Mouse (Mus musculus): Measurements from ENCODE around the gene Nupr1. TPM values are rescaled to one million over a fixed set of nuclear protein-coding genes. Genes with fewer than 3 reads are reported as not detected.

Gene Nupr1
- total RNA-seq, 2 experiments from 2014 or later: 7.5 to 8.8 TPM

DNA sequence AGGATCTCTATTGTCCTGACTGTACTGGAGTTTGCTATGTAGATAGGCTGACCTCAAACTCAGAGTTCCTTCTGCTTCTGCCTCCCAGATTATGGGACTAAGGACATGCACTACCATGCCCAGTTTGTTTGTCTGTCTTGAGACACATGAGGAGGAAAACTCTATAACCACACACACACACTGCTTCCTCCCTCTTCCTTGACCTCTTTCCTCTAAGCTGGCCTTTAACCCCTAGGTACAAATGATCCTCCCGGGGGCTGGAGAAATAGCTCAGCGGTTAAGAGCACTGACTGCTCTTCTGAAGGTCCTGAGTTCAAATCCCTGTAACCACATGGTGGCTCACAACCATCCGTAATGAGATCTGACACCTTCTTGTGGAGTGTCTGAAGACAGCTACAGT, 13.7 kb upstream of the Nupr1 start:
- no peak for DNase-seq (ENCODE audit: low spot score)

GRCm38 (mm10) chr7:126643244-126643617, 12.6 kb upstream of the Nupr1 start:
- DNase-seq (ENCODE audit: low spot score): peak; percentile 44

GRCm38 (mm10) chr7:126642545-126643243, 12.0 kb upstream of the Nupr1 start:
- DNase-seq (ENCODE audit: low spot score): no peak

GRCm38 (mm10) chr7:126636733-126637520, 6.3 kb upstream of the Nupr1 start:
- DNase-seq (ENCODE audit: low spot score): peak; percentile 50

DNA sequence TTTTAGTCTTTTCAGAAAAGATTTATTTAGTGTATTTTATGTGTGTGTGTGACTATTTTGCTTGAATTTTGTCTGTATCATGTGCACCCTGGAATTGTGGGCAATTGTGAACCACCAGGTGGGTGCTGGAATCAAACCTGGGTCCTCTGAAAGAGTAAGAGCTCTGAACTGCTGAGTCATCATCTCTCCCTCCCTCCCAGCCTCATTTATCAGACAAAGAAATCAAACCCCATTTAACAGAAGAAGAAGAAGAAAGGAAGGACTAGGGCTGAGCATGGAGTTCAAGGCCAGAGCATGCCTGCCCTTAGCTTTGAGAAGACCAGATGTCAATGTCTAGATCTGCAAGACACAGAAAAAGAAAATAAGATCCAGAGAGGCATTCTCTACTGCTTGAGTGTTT, 4.7 kb upstream of the Nupr1 start:
- no peak for DNase-seq (ENCODE audit: low spot score)

GRCm38 (mm10) chr7:126632478-126632877, 1.8 kb upstream of the Nupr1 start:
- no peak for DNase-seq (ENCODE audit: low spot score)

GRCm38 (mm10) chr7:126629915-126630314, 746 bp downstream of the Nupr1 start:
- DNase-seq (ENCODE audit: low spot score): no peak

- no peak for DNase-seq (ENCODE audit: low spot score)
These were observed 2.5 kb downstream of the Nupr1 start for GRCm38 (mm10) chr7:126628111-126628510.

DNA sequence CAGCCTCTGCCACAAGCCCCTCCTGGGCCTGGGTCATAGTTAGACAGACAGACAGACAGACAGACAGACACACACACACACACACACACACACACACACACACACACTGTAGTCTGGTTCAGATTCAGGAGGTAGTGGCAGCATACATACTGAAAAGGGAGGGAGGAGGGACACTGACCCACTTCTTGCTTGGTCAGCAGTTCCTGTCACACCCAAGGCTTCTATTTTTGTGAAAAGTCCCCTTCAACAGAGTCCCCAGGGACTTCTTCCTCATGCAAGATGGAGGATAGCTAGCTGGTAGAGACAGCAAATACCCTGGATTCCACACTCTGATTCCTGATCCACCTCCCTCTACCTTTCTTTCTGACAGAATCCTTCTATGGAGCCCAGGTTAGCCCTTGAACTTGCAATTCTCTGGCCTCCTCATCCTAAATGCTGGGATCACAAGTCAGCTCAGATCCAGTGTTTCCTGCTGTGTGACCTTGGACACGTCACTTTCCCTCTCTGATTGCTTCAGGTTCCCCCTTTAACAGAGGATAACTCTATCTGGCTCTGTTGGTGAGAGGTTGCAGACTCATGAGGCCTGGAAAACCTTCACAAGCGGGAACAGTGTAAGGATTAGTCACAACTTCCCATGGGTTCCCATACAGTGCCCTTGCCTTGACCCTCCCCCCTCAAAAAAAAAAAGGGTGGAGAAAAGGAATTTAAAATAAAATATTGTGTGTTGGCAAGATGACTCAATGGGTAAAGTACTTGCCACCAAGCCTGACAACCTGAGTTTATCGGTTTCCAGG, 4.7 kb downstream of the Nupr1 start:
- no peak for DNase-seq (ENCODE audit: low spot score)

GRCm38 (mm10) chr7:126625369-126625768, 5.3 kb downstream of the Nupr1 start:
- DNase-seq (ENCODE audit: low spot score): peak; percentile 92

DNA sequence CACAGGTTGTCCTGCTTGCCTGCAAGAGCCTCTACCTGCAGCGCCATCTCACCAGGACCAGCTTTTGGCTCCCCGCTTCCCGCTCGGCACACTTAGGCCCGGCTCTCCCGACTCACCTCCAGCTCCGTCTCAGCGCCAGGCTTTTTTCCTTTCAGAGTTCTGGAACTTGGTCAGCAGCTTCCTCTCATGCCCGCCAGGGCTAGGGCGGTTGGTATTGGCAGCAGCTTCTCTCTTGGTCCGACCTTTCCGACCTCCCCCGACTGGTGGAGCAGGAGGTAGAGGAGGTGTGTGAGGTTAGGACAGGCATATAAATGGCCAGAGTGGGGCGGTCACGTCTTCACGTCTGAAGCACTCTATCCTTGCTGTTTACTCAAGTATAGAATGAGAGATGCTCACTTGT, 5.9 kb downstream of the Nupr1 start:
- peak; percentile 20 for DNase-seq (ENCODE audit: low spot score)

DNA sequence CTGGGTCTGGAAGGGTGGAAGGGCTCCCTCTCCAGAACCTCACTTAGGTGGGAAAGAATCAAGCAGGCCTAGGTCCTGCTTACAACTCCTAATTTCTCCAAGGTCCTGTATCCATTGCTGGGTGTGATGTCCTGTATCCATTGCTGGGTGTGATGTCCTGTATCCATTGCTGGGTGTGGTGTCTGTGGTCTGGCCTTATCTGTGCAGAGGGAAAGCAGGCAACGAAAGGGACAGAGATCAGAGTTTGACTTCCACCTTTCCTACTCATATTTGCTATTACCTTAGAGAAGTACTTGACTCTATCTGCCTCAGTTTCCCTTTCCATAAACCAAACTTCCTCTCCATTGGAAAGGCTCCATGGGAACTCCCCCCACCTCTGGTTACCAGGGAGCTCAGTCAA, 7.3 kb downstream of the Nupr1 start:
- DNase-seq (ENCODE audit: low spot score): no peak

- peak; percentile 16 for DNase-seq (ENCODE audit: low spot score)
These were observed 9.0 kb downstream of the Nupr1 start for GRCm38 (mm10) chr7:126621452-126622359.

GRCm38 (mm10) chr7:126619559-126620275, 10.9 kb downstream of the Nupr1 start:
- no peak for DNase-seq (ENCODE audit: low spot score)

DNA sequence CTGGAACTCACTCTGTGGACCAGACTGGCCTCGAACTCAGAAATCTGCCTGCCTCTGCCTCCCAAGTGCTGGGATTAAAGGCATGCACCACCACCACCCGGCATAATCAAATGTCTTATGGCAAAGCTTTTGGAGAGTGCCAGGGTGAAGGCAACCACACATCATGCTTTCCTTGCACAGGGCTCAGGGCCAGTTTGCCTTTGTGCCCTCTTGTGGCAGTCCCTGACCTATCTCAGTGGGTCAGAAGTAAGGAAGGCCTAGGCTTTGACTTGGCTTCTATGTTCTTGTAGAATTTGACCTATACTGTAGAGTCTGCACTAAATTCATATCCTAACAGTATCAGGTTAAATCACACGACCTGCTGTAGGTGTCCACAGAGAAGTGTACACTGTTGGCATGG, 14.0 kb downstream of the Nupr1 start:
- no peak for DNase-seq (ENCODE audit: low spot score)

DNA sequence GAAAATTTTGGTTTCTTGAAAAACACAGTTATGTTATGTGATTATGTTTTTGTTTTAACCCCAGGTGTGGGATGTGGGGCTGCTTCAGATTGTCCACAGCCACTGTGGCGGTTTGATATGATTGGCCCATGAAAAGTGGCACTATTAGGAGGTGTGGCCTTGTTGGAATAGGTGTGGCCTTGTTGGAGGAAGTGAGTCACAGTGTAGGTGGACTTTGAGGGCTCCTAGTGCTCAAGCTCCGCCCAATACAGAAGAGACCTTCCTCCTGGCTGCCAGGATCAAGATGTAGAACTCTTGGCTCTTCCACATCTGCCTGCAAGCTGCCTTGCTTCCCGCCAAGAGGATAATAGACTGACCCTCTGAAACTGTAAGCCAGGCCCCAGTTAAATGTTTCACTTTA, 17.9 kb downstream of the Nupr1 start:
- no peak for DNase-seq (ENCODE audit: low spot score)

DNA sequence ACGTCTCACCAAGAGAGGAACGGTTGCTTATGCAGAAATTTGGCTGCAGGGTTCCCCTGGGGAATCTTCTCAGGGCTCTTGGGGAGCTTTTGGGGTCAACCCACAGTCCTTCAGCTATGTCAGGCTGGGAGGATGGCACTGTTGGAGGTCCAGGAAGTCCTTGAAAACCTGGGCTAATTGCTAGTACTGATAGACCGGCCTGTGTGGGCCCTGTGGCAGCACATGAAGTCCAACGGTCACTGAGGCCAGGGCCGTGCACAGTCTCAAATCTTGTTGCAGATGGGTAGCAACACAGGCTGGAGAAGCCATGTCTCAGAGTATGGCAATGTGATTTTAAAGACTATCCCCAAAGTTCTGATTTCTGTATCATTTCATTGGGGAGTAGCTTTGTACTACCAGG, 22.9 kb downstream of the Nupr1 start:
- no peak for DNase-seq (ENCODE audit: low spot score)

DNA sequence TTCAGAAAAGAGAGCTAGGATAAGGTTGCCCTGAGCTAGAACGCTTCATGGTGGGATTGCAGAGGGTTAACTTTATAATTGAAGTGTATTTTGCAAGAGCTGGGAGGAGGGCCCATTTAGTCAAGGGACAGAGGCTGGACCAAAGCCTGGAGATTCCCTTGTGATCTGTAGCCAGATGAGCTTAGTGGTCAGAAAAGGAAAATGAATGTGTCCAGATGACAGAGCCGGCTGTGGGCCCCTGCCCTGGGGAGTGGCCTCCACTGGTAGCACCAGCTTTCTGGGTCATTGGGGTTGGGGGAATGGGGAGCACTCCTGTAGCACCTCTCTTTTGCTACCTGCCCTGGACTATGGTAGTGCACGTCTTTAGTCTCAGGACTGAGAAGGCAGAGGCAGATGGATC, 23.6 kb downstream of the Nupr1 start:
- DNase-seq (ENCODE audit: low spot score): peak; percentile 85

DNA sequence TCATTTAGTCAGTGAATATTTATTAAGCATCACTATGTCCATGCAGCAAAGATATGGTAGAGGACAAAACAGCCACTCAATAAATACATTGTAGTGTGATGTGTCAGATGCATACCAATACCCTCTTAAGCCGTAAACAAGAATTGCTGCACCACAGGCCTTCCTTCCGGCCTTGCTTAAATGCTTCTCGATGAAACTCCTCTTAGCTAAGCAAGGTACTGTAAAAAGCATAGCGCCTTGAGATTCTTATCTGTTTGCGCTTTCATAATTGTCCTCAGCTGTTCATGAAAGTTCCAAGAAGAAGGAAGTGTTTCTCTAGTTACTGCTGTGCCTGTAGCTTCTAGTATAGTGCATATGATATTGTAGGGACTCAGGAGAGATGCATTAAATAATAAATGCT, 24.1 kb downstream of the Nupr1 start:
- no peak for DNase-seq (ENCODE audit: low spot score)

GRCm38 (mm10) chr7:126602650-126603049, 28.0 kb downstream of the Nupr1 start:
- no peak for DNase-seq (ENCODE audit: low spot score)

DNA sequence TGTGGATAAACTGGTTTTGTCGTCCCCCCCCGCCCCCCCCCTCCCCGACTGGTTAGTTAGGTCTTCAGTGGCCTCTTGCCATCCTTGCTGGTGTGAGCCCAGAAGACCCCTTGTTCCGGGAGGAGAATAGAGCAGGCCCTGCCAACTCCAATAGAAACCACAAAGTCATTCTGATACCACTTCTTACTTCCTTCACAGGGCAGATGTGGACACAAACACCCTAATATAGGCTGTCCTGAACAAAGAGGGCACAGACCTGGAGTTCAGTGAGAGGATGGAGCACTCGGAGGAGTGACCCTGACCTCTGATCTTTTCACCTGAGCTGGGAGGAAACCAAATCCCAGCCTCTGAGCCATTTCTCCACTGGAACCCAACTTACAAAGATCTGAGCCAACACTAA, 28.8 kb downstream of the Nupr1 start:
- DNase-seq (ENCODE audit: low spot score): no peak
